Mouse (Mus musculus): ENCODE measurements around the gene Txlng. TPM values are rescaled to one million over a fixed set of nuclear protein-coding genes. Genes with fewer than 3 reads are reported as not detected.
A peak's percentile ranks its signal among the peaks of the same experiment; 100 is the strongest.
"Not testable (repeated sequence)": the region's sequence is repeated elsewhere in the genome, so short reads cannot be mapped to it uniquely, and the experiment has no call there.

The Txlng gene
- polyA plus RNA-seq, 1 experiment: 4.5 TPM

GRCm38 (mm10) chrX:162844447-162845100 is 15.3 kb upstream of the Txlng start:
- no peak overlapping the region for H3K4me3 ChIP-seq (ENCODE audit: insufficient read depth, low read depth, low read length)
- DNase-seq: peak; percentile 51
- WGBS: 55% methylated on average over 8 of the region's 8 CpGs
- no peak overlapping the region for H3K27ac ChIP-seq (ENCODE audit: insufficient read depth, low read depth, low read length)
- H3K4me1 ChIP-seq (ENCODE audit: control insufficient read depth, insufficient read depth, low read length): no peaks in the 10 kb centered on the region
- no peaks in the 10 kb centered on the region for H3K36me3 ChIP-seq (ENCODE audit: control insufficient read depth, insufficient read depth, low read length)
- no peaks in the 10 kb centered on the region for H3K27me3 ChIP-seq (replicated peaks; ENCODE audit: control insufficient read depth, insufficient read depth, low read length)
- TF ChIP-seq CTCF (conservative IDR thresholded peaks at IDR 0.05; ENCODE audit: insufficient read depth, insufficient read length, low read depth, low read length) (peak; percentile 47), POLR2A (IDR thresholded peaks at IDR 0.05; ENCODE audit: low read depth, low read length) (no peak)

- H3K36me3 ChIP-seq (ENCODE audit: control insufficient read depth, insufficient read depth, low read length): no peaks in the 10 kb centered on the region
- H3K4me1 ChIP-seq (ENCODE audit: control insufficient read depth, insufficient read depth, low read length): no peaks in the 10 kb centered on the region
- no peak for DNase-seq
- TF ChIP-seq CTCF (conservative IDR thresholded peaks at IDR 0.05; ENCODE audit: insufficient read depth, insufficient read length, low read depth, low read length) (no peak), POLR2A (IDR thresholded peaks at IDR 0.05; ENCODE audit: low read depth, low read length) (no peak)
- no peak overlapping the region for H3K4me3 ChIP-seq (ENCODE audit: insufficient read depth, low read depth, low read length)
- H3K27ac ChIP-seq (ENCODE audit: insufficient read depth, low read depth, low read length): no peak overlapping the region
- 41% methylated on average over 3 of the region's 3 CpGs for WGBS
- no peaks in the 10 kb centered on the region for H3K27me3 ChIP-seq (replicated peaks; ENCODE audit: control insufficient read depth, insufficient read depth, low read length)
Observed at GRCm38 (mm10) chrX:162832101-162832500, 2.8 kb upstream of the Txlng start.

- no peak for TF ChIP-seq CTCF (conservative IDR thresholded peaks at IDR 0.05; ENCODE audit: insufficient read depth, insufficient read length, low read depth, low read length)
- no peak for TF ChIP-seq POLR2A (IDR thresholded peaks at IDR 0.05; ENCODE audit: low read depth, low read length)
- no peaks in the 10 kb centered on the region for H3K4me1 ChIP-seq (ENCODE audit: control insufficient read depth, insufficient read depth, low read length)
- 100% methylated on average over 1 of the region's 1 CpGs for WGBS
- H3K27ac ChIP-seq (ENCODE audit: insufficient read depth, low read depth, low read length): no peak overlapping the region
- H3K27me3 ChIP-seq (replicated peaks; ENCODE audit: control insufficient read depth, insufficient read depth, low read length): no peaks in the 10 kb centered on the region
- no peaks in the 10 kb centered on the region for H3K36me3 ChIP-seq (ENCODE audit: control insufficient read depth, insufficient read depth, low read length)
- DNase-seq: no peak
- H3K4me3 ChIP-seq (ENCODE audit: insufficient read depth, low read depth, low read length): no peak overlapping the region
Observed at GRCm38 (mm10) chrX:162831542-162831941, 2.3 kb upstream of the Txlng start.

- TF ChIP-seq POLR2A (IDR thresholded peaks at IDR 0.05; ENCODE audit: low read depth, low read length) (no peak), CTCF (conservative IDR thresholded peaks at IDR 0.05; ENCODE audit: insufficient read depth, insufficient read length, low read depth, low read length) (no peak)
- no peaks in the 10 kb centered on the region for H3K4me1 ChIP-seq (ENCODE audit: control insufficient read depth, insufficient read depth, low read length)
- no peak for DNase-seq
- no peak overlapping the region for H3K4me3 ChIP-seq (ENCODE audit: insufficient read depth, low read depth, low read length)
- H3K27me3 ChIP-seq (replicated peaks; ENCODE audit: control insufficient read depth, insufficient read depth, low read length): no peaks in the 10 kb centered on the region
- no peaks in the 10 kb centered on the region for H3K36me3 ChIP-seq (ENCODE audit: control insufficient read depth, insufficient read depth, low read length)
- 67% methylated on average over 1 of the region's 1 CpGs for WGBS
- H3K27ac ChIP-seq (ENCODE audit: insufficient read depth, low read depth, low read length): no peak overlapping the region
Observed at GRCm38 (mm10) chrX:162831036-162831435, 1.8 kb upstream of the Txlng start.

- 77% methylated on average over 2 of the region's 2 CpGs for WGBS
- not testable (repeated sequence) for H3K36me3 ChIP-seq (ENCODE audit: control insufficient read depth, insufficient read depth, low read length); DNase-seq; H3K4me1 ChIP-seq (ENCODE audit: control insufficient read depth, insufficient read depth, low read length); H3K27ac ChIP-seq (ENCODE audit: insufficient read depth, low read depth, low read length); H3K4me3 ChIP-seq (ENCODE audit: insufficient read depth, low read depth, low read length); H3K27me3 ChIP-seq (replicated peaks; ENCODE audit: control insufficient read depth, insufficient read depth, low read length)
Observed at GRCm38 (mm10) chrX:162830313-162830712, 1.1 kb upstream of the Txlng start.

- Histone ChIP-seq H3K27me3 (replicated peaks; ENCODE audit: control insufficient read depth, insufficient read depth, low read length) (no peaks in the 10 kb centered on the region), H3K4me1 (ENCODE audit: control insufficient read depth, insufficient read depth, low read length) (no peaks in the 10 kb centered on the region), H3K27ac (ENCODE audit: insufficient read depth, low read depth, low read length) (peak overlapping the region; percentile 60; the same call in 1 of the 2 replicates), H3K36me3 (ENCODE audit: control insufficient read depth, insufficient read depth, low read length) (no peaks in the 10 kb centered on the region), H3K4me3 (ENCODE audit: insufficient read depth, low read depth, low read length) (peak overlapping the region; percentile 41)
- whole genome bisulfite sequencing: 14% methylated on average over 5 of the region's 5 CpGs
- no peak for TF ChIP-seq POLR2A (IDR thresholded peaks at IDR 0.05; ENCODE audit: low read depth, low read length)
- no peak for TF ChIP-seq CTCF (conservative IDR thresholded peaks at IDR 0.05; ENCODE audit: insufficient read depth, insufficient read length, low read depth, low read length)
- peak; percentile 79 for DNase-seq
Observed at GRCm38 (mm10) chrX:162829741-162830140, 487 bp upstream of the Txlng start.

GRCm38 (mm10) chrX:162828783-162829182 is 471 bp downstream of the Txlng start:
- DNase-seq: no peak
- under 1% methylated on average over 15 of the region's 20 CpGs for WGBS
- H3K27ac ChIP-seq (ENCODE audit: insufficient read depth, low read depth, low read length): 0 out of 2 replicates have a peak overlapping the region, but pooled peaks have one; percentile 27

More at GRCm38 (mm10) chrX:162828783-162829182, 471 bp downstream of the Txlng start:
- Histone ChIP-seq H3K4me1 (ENCODE audit: control insufficient read depth, insufficient read depth, low read length) (no peaks in the 10 kb centered on the region), H3K4me3 (ENCODE audit: insufficient read depth, low read depth, low read length) (peak overlapping the region; percentile 96), H3K27me3 (replicated peaks; ENCODE audit: control insufficient read depth, insufficient read depth, low read length) (no peaks in the 10 kb centered on the region), H3K36me3 (ENCODE audit: control insufficient read depth, insufficient read depth, low read length) (no peaks in the 10 kb centered on the region)
- TF ChIP-seq CTCF (conservative IDR thresholded peaks at IDR 0.05; ENCODE audit: insufficient read depth, insufficient read length, low read depth, low read length): no peak
- no peak for TF ChIP-seq POLR2A (IDR thresholded peaks at IDR 0.05; ENCODE audit: low read depth, low read length)
